Mouse (Mus musculus): ENCODE results near the gene Lgals7. TPM values are rescaled to one million over a fixed set of nuclear protein-coding genes. Genes with fewer than 3 reads are reported as not detected.

Gene Lgals7
- total RNA-seq (2012; rRNA removed): 0.42 and 0.89 TPM in 2 replicates

DNA sequence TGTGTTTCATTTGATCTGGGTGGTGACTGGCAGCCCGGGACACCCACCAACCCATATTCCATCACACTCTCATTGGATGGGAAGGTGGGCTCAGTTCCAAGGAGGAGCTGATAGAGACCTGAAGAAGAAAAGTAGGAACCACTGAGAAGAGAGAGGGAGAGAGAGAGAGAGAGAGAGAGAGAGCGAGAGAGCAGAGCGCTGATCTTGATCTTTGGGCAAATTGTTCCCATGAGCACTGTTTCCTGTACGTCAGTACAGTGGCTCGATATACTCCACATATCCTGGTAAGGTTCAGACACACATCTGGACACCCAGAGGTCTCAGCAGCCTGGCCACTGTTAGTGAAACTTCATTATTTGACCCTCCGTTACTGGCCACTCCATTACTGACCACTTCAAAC, at the start of gene Lgals7:
Gene Lgals7, plus strand, starts transcription at position 314 of the 400 bp plus-strand sequence.
- no peak within 1 kb of the TSS for H3K9ac ChIP-seq (ENCODE audit: insufficient read depth, low read depth, low read length, poor library complexity, severe bottlenecking)
- H3K27ac ChIP-seq (ENCODE audit: insufficient read depth, low read depth, low read length, poor library complexity, severe bottlenecking): no peak within 1 kb of the TSS
- H3K36me3 ChIP-seq (ENCODE audit: control insufficient read depth, insufficient read depth, low read length, poor library complexity, severe bottlenecking): no peaks in the 10 kb centered on the region
- H3K9me3 ChIP-seq (ENCODE audit: control insufficient read depth, insufficient read depth, low read depth, low read length): no peaks in the 10 kb centered on the region
- DNase-seq (ENCODE audit: low read depth, low spot score): no peak
- in situ Hi-C loops (cut with MboI; ENCODE audit: low sequenced_read_pairs in 2 of 2, unreplicated experiment in 2 of 2): no loop called here
- TF ChIP-seq MAFK (IDR thresholded peaks at IDR 0.05; ENCODE audit: insufficient read depth, low read depth, low read length) (no peak), CHD2 (IDR thresholded peaks at IDR 0.05; ENCODE audit: low read depth, low read length) (no peak), ZC3H11A (IDR thresholded peaks at IDR 0.05; ENCODE audit: borderline replicate concordance, low read depth, low read length) (no peak), HCFC1 (IDR thresholded peaks at IDR 0.05; ENCODE audit: borderline replicate concordance, insufficient read depth, low read length) (no peak), ZNF384 (IDR thresholded peaks at IDR 0.05; ENCODE audit: low read depth, low read length) (no peak)
- peaks cover 0 to 14% of the 10 kb centered on the region in 2 experiments; a peak in 1 of 4 replicates for H3K4me1 ChIP-seq (ENCODE audit: control insufficient read depth in 2 of 2, insufficient read depth in 2 of 2, low read length in 2 of 2, poor library complexity in 1 of 2)
- no peak within 1 kb of the TSS for H3K4me3 ChIP-seq (ENCODE audit: insufficient read depth in 1 of 2, low read depth in 1 of 2, low read length in 2 of 2, poor library complexity in 1 of 2, severe bottlenecking in 1 of 2)

DNA sequence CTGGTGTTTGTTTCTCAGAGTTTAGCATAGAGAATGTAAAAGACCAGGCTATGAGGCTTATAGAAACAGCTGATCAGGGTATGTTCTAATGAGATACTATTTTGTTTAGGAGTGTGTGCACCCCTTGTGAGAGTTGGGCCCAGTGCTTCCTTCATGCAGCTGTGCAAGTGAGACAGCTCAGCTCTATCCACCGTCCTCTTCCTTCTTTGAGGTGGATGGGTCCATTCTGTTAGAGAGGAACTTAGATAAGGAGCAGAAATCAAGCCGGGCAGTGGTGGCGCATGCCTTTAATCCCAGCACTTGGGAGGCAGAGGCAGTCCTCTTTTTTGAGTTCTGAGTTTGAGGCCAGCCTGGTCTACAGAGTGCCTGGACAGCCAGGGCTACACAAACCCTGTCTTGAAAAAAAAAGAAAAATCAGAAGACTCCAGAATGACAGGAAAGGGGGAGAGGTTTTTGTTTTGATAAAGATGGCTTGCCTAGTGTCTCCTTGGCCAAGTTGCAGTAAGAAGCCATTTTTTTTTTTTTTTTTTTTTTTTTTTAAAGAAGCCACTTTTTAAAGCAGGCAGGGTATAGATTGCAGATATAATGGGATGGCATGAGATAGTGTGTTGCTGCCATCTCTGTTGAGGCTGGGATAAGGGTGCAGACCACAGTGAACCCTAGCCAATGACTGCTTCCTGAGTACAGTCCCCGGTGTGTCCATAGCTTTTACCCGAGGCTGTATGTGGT, 49.2 kb upstream of the Lgals7 start:
- H3K4me3 ChIP-seq (ENCODE audit: insufficient read depth in 1 of 2, low read depth in 1 of 2, low read length in 2 of 2, poor library complexity in 1 of 2, severe bottlenecking in 1 of 2): no peak overlapping the region
- H3K4me1 ChIP-seq (ENCODE audit: control insufficient read depth in 2 of 2, insufficient read depth in 2 of 2, low read length in 2 of 2, poor library complexity in 1 of 2): peaks cover 1 to 21% of the 10 kb centered on the region in 2 experiments; a peak in 3 of 4 replicates
- no peak for DNase-seq (ENCODE audit: low read depth, low spot score)
- H3K27ac ChIP-seq (ENCODE audit: insufficient read depth, low read depth, low read length, poor library complexity, severe bottlenecking): no peak overlapping the region
- H3K36me3 ChIP-seq (ENCODE audit: control insufficient read depth, insufficient read depth, low read length, poor library complexity, severe bottlenecking): peaks cover 72% of the 10 kb centered on the region
- H3K9me3 ChIP-seq (ENCODE audit: control insufficient read depth, insufficient read depth, low read depth, low read length): no peaks in the 10 kb centered on the region
- H3K9ac ChIP-seq (ENCODE audit: insufficient read depth, low read depth, low read length, poor library complexity, severe bottlenecking): peak overlapping the region; percentile 0; the same call in 1 of the 2 replicates
- TF ChIP-seq MAFK (IDR thresholded peaks at IDR 0.05; ENCODE audit: insufficient read depth, low read depth, low read length) (no peak), ZNF384 (IDR thresholded peaks at IDR 0.05; ENCODE audit: low read depth, low read length) (peak; percentile 19; the same call in 1 of the 2 replicates)
- in situ Hi-C loops (cut with MboI; ENCODE audit: low sequenced_read_pairs in 2 of 2, unreplicated experiment in 2 of 2): no loop called here

DNA sequence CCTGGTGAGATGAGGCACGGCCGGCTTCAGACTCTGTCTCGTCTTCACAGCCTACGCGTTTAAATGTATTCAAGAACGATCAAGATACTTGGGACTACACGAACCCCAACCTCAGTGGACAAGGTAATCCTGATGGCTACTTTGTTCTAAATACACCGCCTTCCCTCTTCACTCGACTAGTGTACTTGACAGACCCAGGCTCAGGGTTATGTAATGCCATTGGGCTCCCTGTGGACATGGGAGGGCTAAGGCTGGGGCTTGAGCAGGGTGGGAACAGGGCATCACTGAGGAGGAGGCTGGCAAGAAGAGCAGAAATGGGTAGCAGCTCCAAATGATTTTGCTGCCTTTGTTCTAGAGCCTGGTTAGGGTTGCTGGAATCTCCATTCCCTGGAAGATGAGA, 48.4 kb upstream of the Lgals7 start:
- Histone ChIP-seq H3K4me1 (ENCODE audit: control insufficient read depth in 2 of 2, insufficient read depth in 2 of 2, low read length in 2 of 2, poor library complexity in 1 of 2) (peaks cover 1 to 22% of the 10 kb centered on the region in 2 experiments; a peak in 3 of 4 replicates), H3K36me3 (ENCODE audit: control insufficient read depth, insufficient read depth, low read length, poor library complexity, severe bottlenecking) (peaks cover 79% of the 10 kb centered on the region), H3K4me3 (ENCODE audit: insufficient read depth in 1 of 2, low read depth in 1 of 2, low read length in 2 of 2, poor library complexity in 1 of 2, severe bottlenecking in 1 of 2) (no peak overlapping the region), H3K27ac (ENCODE audit: insufficient read depth, low read depth, low read length, poor library complexity, severe bottlenecking) (no peak overlapping the region), H3K9me3 (ENCODE audit: control insufficient read depth, insufficient read depth, low read depth, low read length) (no peaks in the 10 kb centered on the region), H3K9ac (ENCODE audit: insufficient read depth, low read depth, low read length, poor library complexity, severe bottlenecking) (0 out of 2 replicates have a peak overlapping the region, but pooled peaks have one; percentile 0)
- in situ Hi-C loops (cut with MboI; ENCODE audit: low sequenced_read_pairs in 2 of 2, unreplicated experiment in 2 of 2): no loop called here
- TF ChIP-seq CHD2 (IDR thresholded peaks at IDR 0.05; ENCODE audit: low read depth, low read length) (no peak), ZNF384 (IDR thresholded peaks at IDR 0.05; ENCODE audit: low read depth, low read length) (no peak), MAFK (IDR thresholded peaks at IDR 0.05; ENCODE audit: insufficient read depth, low read depth, low read length) (no peak), ZC3H11A (IDR thresholded peaks at IDR 0.05; ENCODE audit: borderline replicate concordance, low read depth, low read length) (no peak), HCFC1 (IDR thresholded peaks at IDR 0.05; ENCODE audit: borderline replicate concordance, insufficient read depth, low read length) (no peak)
- DNase-seq (ENCODE audit: low read depth, low spot score): no peak

DNA sequence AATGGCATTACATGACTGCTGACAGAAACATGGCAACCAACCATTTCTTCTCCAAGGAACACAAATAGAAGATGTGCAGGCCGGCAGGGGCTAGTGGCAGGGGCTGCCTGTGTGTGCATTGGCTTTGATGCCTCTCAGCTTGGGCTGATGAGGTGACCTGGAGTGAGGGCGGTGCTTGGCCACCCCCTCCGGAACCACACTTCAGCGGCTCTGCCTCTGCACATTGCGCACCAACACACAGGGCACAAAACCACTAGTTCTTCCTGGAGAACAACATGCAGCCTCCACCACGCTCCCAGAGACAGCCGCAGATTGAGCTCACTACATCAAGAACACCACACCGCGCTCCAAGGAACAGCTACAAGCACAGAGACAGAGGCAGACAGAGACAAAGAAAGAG, 47.5 kb upstream of the Lgals7 start:
- in situ Hi-C loops (cut with MboI; ENCODE audit: low sequenced_read_pairs in 2 of 2, unreplicated experiment in 2 of 2): no loop called here
- DNase-seq (ENCODE audit: low read depth, low spot score): no peak
- Histone ChIP-seq H3K36me3 (ENCODE audit: control insufficient read depth, insufficient read depth, low read length, poor library complexity, severe bottlenecking) (peaks cover 88% of the 10 kb centered on the region), H3K9ac (ENCODE audit: insufficient read depth, low read depth, low read length, poor library complexity, severe bottlenecking) (no peak overlapping the region; the same call in 1 of the 2 replicates), H3K4me1 (ENCODE audit: control insufficient read depth in 2 of 2, insufficient read depth in 2 of 2, low read length in 2 of 2, poor library complexity in 1 of 2) (peaks cover 1 to 30% of the 10 kb centered on the region in 2 experiments; a peak in 3 of 4 replicates), H3K9me3 (ENCODE audit: control insufficient read depth, insufficient read depth, low read depth, low read length) (no peaks in the 10 kb centered on the region), H3K27ac (ENCODE audit: insufficient read depth, low read depth, low read length, poor library complexity, severe bottlenecking) (no peak overlapping the region), H3K4me3 (ENCODE audit: insufficient read depth in 1 of 2, low read depth in 1 of 2, low read length in 2 of 2, poor library complexity in 1 of 2, severe bottlenecking in 1 of 2) (peak overlapping the region in 1 of 2 experiments; percentile 0; a peak in 1 of 4 replicates)
- TF ChIP-seq CHD2 (IDR thresholded peaks at IDR 0.05; ENCODE audit: low read depth, low read length): no peak
- TF ChIP-seq MAFK (IDR thresholded peaks at IDR 0.05; ENCODE audit: insufficient read depth, low read depth, low read length): no peak
- no peak for TF ChIP-seq ZNF384 (IDR thresholded peaks at IDR 0.05; ENCODE audit: low read depth, low read length)
- no peak for TF ChIP-seq HCFC1 (IDR thresholded peaks at IDR 0.05; ENCODE audit: borderline replicate concordance, insufficient read depth, low read length)
- no peak for TF ChIP-seq ZC3H11A (IDR thresholded peaks at IDR 0.05; ENCODE audit: borderline replicate concordance, low read depth, low read length)

Measured in ES-E14 (cell line).